Mouse (Mus musculus): Measurements from ENCODE around the gene Gm3776.
"Not testable (repeated sequence)": the region's sequence is repeated elsewhere in the genome, so short reads cannot be mapped to it uniquely, and the experiment has no call there.

DNA sequence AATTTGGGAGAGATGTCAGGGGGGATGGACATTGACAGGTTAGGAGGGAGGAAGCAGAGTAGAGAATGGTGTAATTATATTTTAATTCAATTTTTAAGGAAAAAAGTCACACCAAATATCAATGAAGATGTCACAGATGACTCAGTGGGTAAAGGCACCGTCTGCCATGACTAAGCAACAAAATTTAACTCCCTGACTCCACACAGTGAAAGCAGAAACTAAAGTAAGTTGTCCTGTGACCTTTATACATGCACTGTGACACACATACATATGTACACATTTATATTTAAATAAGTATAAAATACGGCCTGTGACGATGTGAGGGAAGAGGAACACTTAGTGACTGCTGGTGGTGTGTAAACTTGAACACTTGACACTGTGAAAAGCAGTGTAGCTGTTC is 51.2 kb downstream of the Gm3776 start:
- not testable (repeated sequence) for TF ChIP-seq POLR2A (IDR thresholded peaks at IDR 0.05; ENCODE audit: extremely low read depth, insufficient read depth, low read length); CTCF (IDR thresholded peaks at IDR 0.05; ENCODE audit: low read depth, low read length)
